Mouse (Mus musculus) MEL (cell line): Measurements from ENCODE around the gene Wbp4. TPM values are rescaled to one million over a fixed set of nuclear protein-coding genes. Genes with fewer than 3 reads are reported as not detected.

ENCODE experiments used
- DNase-seq: peaks from one replicate; pipeline ENCODE4 v3.0.0; 2011; ENCODE audit warnings: low read depth, low spot score
- H3K27ac ChIP-seq: 2 replicates; pipeline ENCODE4 v1.5.1; 2012; ENCODE audit warnings: low read depth, mild to moderate bottlenecking, control low read depth, low read length, moderate library complexity; ENCODE audit not compliant: control insufficient read depth
- H3K27me3 ChIP-seq, 2 experiments: fragments of 150-350 bp in 1 of 2; sonication (generic) in 1 of 2; 2 replicates each; pipeline ENCODE4 v1.6.1; 2012; ENCODE audit warnings: low read length in 2 of 2, mild to moderate bottlenecking in 2 of 2, improper control_type of control experiment in 1 of 2, moderate library complexity in 1 of 2; ENCODE audit not compliant: insufficient read depth in 2 of 2, control insufficient read depth in 1 of 2
- H3K36me3 ChIP-seq, 2 experiments: 2 replicates each; pipeline ENCODE4 v1.6.1; 2012 to 2014; ENCODE audit warnings: low read length in 2 of 2, improper control_type of control experiment in 1 of 2, inconsistent platforms in 1 of 2, mild to moderate bottlenecking in 1 of 2; ENCODE audit not compliant: insufficient read depth in 2 of 2, control insufficient read depth in 1 of 2
- H3K4me1 ChIP-seq, 2 experiments: fragments of 150-350 bp in 1 of 2; sonication (generic) in 1 of 2; 2 replicates each; pipeline ENCODE4 v1.6.1; 2012; ENCODE audit warnings: low read length in 2 of 2, improper control_type of control experiment in 1 of 2, mild to moderate bottlenecking in 1 of 2; ENCODE audit not compliant: insufficient read depth in 2 of 2, control insufficient read depth in 1 of 2
- H3K4me3 ChIP-seq, 2 experiments: fragments of 150-350 bp in 1 of 2; sonication (generic) in 1 of 2; 2 replicates each; pipeline ENCODE4 v1.5.1; 2012; ENCODE audit warnings: low read depth in 2 of 2, low read length in 2 of 2, mild to moderate bottlenecking in 2 of 2, moderate library complexity in 2 of 2, control low read depth in 1 of 2, improper control_type of control experiment in 1 of 2; ENCODE audit not compliant: control insufficient read depth in 1 of 2, insufficient read depth in 1 of 2
- H3K79me2 ChIP-seq: 2 replicates; pipeline ENCODE4 v1.6.1; 2012; ENCODE audit warnings: mild to moderate bottlenecking, low read length, moderate library complexity; ENCODE audit not compliant: control insufficient read depth, poor library complexity, insufficient read depth
- H3K9ac ChIP-seq: 2 replicates; pipeline ENCODE4 v1.6.1; 2012; ENCODE audit warnings: low read depth, mild to moderate bottlenecking, control low read depth, low read length, moderate library complexity; ENCODE audit not compliant: control insufficient read depth, poor library complexity, severe bottlenecking
- H3K9me3 ChIP-seq: fragments of 150-350 bp; sonication (generic); replicated peaks from 2 replicates; pipeline ENCODE4 v1.6.1; 2012; ENCODE audit warnings: mild to moderate bottlenecking, low read length, improper control_type of control experiment, moderate library complexity; ENCODE audit not compliant: insufficient read depth
- CHD1 ChIP-seq: IDR thresholded peaks from 2 replicates; pipeline ENCODE4 v1.6.1; 2012; ENCODE audit warnings: low read depth, mild to moderate bottlenecking, inconsistent platforms, low read length, improper control_type of control experiment
- EP300 ChIP-seq, 2 experiments: IDR thresholded peaks; 2 replicates each; pipeline ENCODE4 v1.6.1; 2011; ENCODE audit warnings: improper control_type of control experiment in 2 of 2, low read length in 2 of 2, low read depth in 1 of 2, mild to moderate bottlenecking in 1 of 2
- ETS1 ChIP-seq: IDR thresholded peaks from 2 replicates; pipeline ENCODE4 v1.6.1; 2012; ENCODE audit warnings: low read depth, mild to moderate bottlenecking, inconsistent platforms, low read length, improper control_type of control experiment, moderate library complexity
- GABPA ChIP-seq: IDR thresholded peaks from 2 replicates; pipeline ENCODE4 v1.6.1; 2012; ENCODE audit warnings: low read depth, mild to moderate bottlenecking, inconsistent platforms, low read length, improper control_type of control experiment, moderate library complexity
- KAT2A ChIP-seq: conservative IDR thresholded peaks from 2 replicates; pipeline ENCODE4 v1.6.1; 2012; ENCODE audit warnings: low read depth, low read length, improper control_type of control experiment, inconsistent platforms
- MAFK ChIP-seq: IDR thresholded peaks from 2 replicates; pipeline ENCODE4 v1.6.1; 2011; ENCODE audit warnings: low read depth, mild to moderate bottlenecking, low read length, improper control_type of control experiment, borderline replicate concordance
- MAZ ChIP-seq: IDR thresholded peaks from 2 replicates; pipeline ENCODE4 v1.6.1; 2012; ENCODE audit warnings: low read depth, mild to moderate bottlenecking, inconsistent platforms, low read length, improper control_type of control experiment
- MXI1 ChIP-seq: IDR thresholded peaks from 2 replicates; pipeline ENCODE4 v1.6.1; 2011; ENCODE audit warnings: mild to moderate bottlenecking, low read depth, low read length, improper control_type of control experiment
- MYC ChIP-seq: IDR thresholded peaks from 2 replicates; pipeline ENCODE4 v1.6.1; 2011; ENCODE audit warnings: low read depth, mild to moderate bottlenecking, low read length, improper control_type of control experiment, moderate library complexity
- NELFE ChIP-seq: IDR thresholded peaks from 2 replicates; pipeline ENCODE4 v1.6.1; 2011; ENCODE audit warnings: low read depth, low read length, improper control_type of control experiment
- POLR2AphosphoS5 ChIP-seq: IDR thresholded peaks from 2 replicates; pipeline ENCODE4 v1.6.1; 2012; ENCODE audit warnings: low read depth, borderline replicate concordance, mild to moderate bottlenecking, inconsistent platforms, low read length, moderate library complexity, mixed read lengths
- RAD21 ChIP-seq: IDR thresholded peaks from 2 replicates; pipeline ENCODE4 v1.6.1; 2011; ENCODE audit warnings: mild to moderate bottlenecking, low read depth, low read length, improper control_type of control experiment
- RCOR1 ChIP-seq: IDR thresholded peaks from 2 replicates; pipeline ENCODE4 v1.6.1; 2012; ENCODE audit warnings: low read depth, mild to moderate bottlenecking, inconsistent platforms, low read length, improper control_type of control experiment
- SIN3A ChIP-seq: IDR thresholded peaks from 2 replicates; pipeline ENCODE4 v1.6.1; 2012; ENCODE audit warnings: low read length, improper control_type of control experiment, inconsistent platforms
- SMC3 ChIP-seq: IDR thresholded peaks from 2 replicates; pipeline ENCODE4 v1.6.1; 2011; ENCODE audit warnings: low read depth, low read length, improper control_type of control experiment
- TAL1 ChIP-seq: IDR thresholded peaks from 2 replicates; pipeline ENCODE4 v1.6.1; 2012; ENCODE audit warnings: mild to moderate bottlenecking, inconsistent platforms, low read length, moderate library complexity, mixed read lengths
- TBP ChIP-seq: IDR thresholded peaks from 2 replicates; pipeline ENCODE4 v1.8.0; 2011; ENCODE audit warnings: low read depth, low read length, improper control_type of control experiment
- USF1 ChIP-seq: IDR thresholded peaks from 2 replicates; pipeline ENCODE4 v1.6.1; 2014; ENCODE audit warnings: low read depth, mild to moderate bottlenecking, inconsistent platforms, low read length, improper control_type of control experiment, moderate library complexity
- ZKSCAN1 ChIP-seq: IDR thresholded peaks from 2 replicates; pipeline ENCODE4 v1.6.1; 2012; ENCODE audit warnings: low read depth, mild to moderate bottlenecking, inconsistent platforms, low read length, improper control_type of control experiment, moderate library complexity
- ZMIZ1 ChIP-seq: IDR thresholded peaks from 2 replicates; pipeline ENCODE4 v1.6.1; 2012; ENCODE audit warnings: low read depth, mild to moderate bottlenecking, inconsistent platforms, low read length, improper control_type of control experiment, moderate library complexity
- polyA plus RNA-seq, 2 experiments: library from polyadenylated mRNA; stranded (reverse) in 1 of 2; unstranded in 1 of 2; fragments of >175 nt in 1 of 2; fragments of >200 nt in 1 of 2; gene quantifications; 2 replicates each; pipeline versions ENCODE4 v1.2.1 to v1.2.4; 2012; ENCODE audit warnings: low replicate concordance in 2 of 2, low read depth in 1 of 2; ENCODE audit not compliant: insufficient read length in 2 of 2, insufficient read depth in 1 of 2, missing spikeins in 1 of 2
- total RNA-seq: library from RNA; depleted of rRNA; stranded (reverse); fragments of 300-350 nt; gene quantifications from 2 replicates; pipeline ENCODE4 v1.2.3, GENCODE M21; 2012

Wbp4 gene
- total and polyA plus RNA-seq, 3 experiments, result 15.9 to 87.6 (median 22.1) TPM

DNA sequence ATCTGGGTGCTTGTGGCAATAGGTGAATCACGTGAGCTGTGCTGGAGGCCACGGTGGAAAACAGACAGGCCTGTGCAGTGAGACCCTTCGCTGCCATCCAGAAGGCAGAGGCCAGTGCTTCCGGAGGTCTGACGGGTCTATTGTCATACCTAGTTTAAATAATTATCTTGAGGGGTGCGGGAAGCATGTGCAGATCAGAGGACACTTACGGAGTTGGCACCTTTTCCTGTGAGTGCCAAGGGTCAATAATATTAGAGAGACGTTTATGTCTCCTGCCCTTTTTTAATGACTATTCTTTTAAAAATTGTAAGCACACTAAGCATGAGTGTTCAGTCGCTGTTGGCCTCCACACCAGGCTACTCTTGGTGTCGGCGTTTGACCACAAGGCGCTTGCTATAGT, 7.8 kb upstream of the Wbp4 start:
- H3K27ac ChIP-seq, result no peak overlapping the region
- H3K9me3 ChIP-seq, result no peaks in the 10 kb centered on the region
- H3K27me3 ChIP-seq, result no peaks in the 10 kb centered on the region
- H3K4me3 ChIP-seq, result no peak overlapping the region
- H3K79me2 ChIP-seq, result peaks cover 1% of the 10 kb centered on the region; the same call in 1 of the 2 replicates
- no peak overlapping the region for H3K9ac ChIP-seq
- DNase-seq, result no peak
- TF ChIP-seq NELFE (no peak), KAT2A (no peak), EP300 (IDR thresholded peaks at IDR 0.05; ENCODE audit: low read depth in 1 of 2, low read length in 2 of 2) (no peak), USF1 (no peak), ZKSCAN1 (no peak), RCOR1 (no peak), MAZ (no peak), MAFK (no peak), TAL1 (no peak), GABPA (no peak), TBP (no peak), RAD21 (no peak), POLR2AphosphoS5 (no peak), MYC (no peak), SIN3A (no peak), MXI1 (no peak), ZMIZ1 (no peak), CHD1 (no peak)
- peaks cover 0 to 8% of the 10 kb centered on the region in 2 experiments; a peak in 2 of 4 replicates for H3K4me1 ChIP-seq
- peaks cover 0 to 7% of the 10 kb centered on the region in 2 experiments; a peak in 2 of 4 replicates for H3K36me3 ChIP-seq

DNA sequence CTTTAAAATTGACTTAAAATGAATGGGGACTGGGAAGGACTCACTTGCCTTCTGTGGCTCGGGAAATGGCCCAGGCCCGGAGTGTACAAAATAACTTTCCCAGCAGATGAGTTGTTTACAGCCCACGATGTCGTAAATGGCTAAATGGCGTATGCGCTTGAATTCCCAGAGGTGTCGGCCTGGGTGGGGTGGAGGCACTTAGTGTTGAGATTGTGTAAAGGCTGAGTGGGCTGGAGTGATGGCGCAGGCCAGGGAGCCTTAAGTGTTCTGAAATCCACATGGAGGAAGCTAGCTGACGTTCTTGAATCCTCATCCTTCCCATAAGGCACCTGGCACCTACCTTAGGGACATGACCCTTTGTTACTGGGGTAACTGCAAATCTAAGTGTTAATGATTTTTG, 7.2 kb upstream of the Wbp4 start:
- Histone ChIP-seq H3K36me3 (peaks cover 0 to 7% of the 10 kb centered on the region in 2 experiments; a peak in 2 of 4 replicates), H3K4me1 (peaks cover 0 to 8% of the 10 kb centered on the region in 2 experiments; a peak in 2 of 4 replicates), H3K4me3 (no peak overlapping the region), H3K9ac (no peak overlapping the region), H3K27me3 (no peaks in the 10 kb centered on the region), H3K79me2 (peaks cover 1% of the 10 kb centered on the region; the same call in 1 of the 2 replicates), H3K9me3 (no peaks in the 10 kb centered on the region), H3K27ac (no peak overlapping the region)
- DNase-seq, result no peak
- TF ChIP-seq TBP (no peak), SMC3 (no peak), ETS1 (no peak), TAL1 (no peak)
